Mouse (Mus musculus): ENCODE measurements around the gene Fmn2.

Fmn2 gene

GRCm38 (mm10) chr1:174501661-174502030 lies at the start of gene Fmn2:
Gene Fmn2, plus strand, starts transcription at chr1:174501825.
- DNase-seq = peak; percentile 2 to 7

DNA sequence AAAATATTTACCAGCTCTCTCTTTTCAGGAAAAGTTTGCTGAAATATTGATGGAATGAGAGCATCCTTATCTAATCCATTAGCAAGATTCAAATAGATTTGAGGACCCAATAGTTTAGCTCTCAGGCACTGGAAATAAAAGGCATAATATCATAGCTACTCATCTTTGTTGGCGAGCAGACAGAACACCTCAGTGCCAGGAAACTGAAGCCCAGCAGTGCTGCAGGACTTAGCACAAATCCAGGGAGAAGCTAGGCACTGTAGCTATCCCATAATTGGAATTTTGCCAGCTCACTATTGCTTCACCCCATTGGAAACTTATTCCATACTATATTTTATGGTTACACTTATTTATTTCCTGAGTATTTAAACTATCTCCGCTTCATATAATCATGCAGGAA lies 46.5 kb upstream of the Fmn2 start:
- no peak for DNase-seq

DNA sequence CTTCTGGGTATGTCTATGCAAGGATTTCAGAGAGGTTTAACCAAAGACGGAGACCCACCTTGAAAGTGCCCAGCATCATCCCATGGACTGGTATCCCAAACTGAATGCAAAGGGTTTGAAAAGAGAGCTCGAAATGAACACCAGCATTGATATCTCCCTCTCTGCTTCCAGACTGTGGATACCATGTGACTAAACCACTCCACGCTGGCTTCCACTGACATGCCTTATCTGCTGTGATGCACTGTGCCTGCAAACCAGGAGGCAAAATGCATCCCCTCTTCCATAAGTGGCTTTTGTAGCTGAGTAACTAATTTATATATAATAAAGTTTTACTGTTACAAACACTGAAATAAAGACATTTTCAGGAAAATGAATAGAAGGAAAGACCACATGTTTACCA lies 36.2 kb upstream of the Fmn2 start:
- DNase-seq = no peak

GRCm38 (mm10) chr1:174466240-174466639 lies 35.4 kb upstream of the Fmn2 start:
- no peak for DNase-seq

DNA sequence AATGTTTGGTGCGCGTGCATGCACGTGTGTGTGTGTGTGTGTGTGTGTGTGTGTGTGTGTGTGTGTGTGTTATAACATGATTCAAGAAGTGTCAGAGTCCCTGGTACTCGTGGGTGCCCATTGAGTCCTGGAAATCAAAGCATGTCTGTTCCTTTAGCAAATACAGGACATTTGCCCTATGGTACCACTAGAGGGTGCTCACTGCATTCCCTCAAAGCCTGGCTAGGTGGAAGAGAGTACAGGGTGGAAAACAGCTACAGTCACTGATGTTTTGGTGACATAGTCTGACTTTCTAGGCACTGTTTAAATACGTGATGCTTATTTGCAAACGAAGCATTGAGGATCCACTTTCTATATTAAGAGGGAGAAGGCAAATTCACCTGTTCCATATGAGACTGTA lies 31.9 kb upstream of the Fmn2 start:
- peak in 1 of 2 experiments; percentile 3 for DNase-seq

GRCm38 (mm10) chr1:174482567-174482966 lies 19.1 kb upstream of the Fmn2 start:
- DNase-seq = no peak

GRCm38 (mm10) chr1:174500064-174500463 lies 1.6 kb upstream of the Fmn2 start:
- no peak for DNase-seq

GRCm38 (mm10) chr1:174501011-174501410 lies 614 bp upstream of the Fmn2 start:
- no peak for DNase-seq

DNA sequence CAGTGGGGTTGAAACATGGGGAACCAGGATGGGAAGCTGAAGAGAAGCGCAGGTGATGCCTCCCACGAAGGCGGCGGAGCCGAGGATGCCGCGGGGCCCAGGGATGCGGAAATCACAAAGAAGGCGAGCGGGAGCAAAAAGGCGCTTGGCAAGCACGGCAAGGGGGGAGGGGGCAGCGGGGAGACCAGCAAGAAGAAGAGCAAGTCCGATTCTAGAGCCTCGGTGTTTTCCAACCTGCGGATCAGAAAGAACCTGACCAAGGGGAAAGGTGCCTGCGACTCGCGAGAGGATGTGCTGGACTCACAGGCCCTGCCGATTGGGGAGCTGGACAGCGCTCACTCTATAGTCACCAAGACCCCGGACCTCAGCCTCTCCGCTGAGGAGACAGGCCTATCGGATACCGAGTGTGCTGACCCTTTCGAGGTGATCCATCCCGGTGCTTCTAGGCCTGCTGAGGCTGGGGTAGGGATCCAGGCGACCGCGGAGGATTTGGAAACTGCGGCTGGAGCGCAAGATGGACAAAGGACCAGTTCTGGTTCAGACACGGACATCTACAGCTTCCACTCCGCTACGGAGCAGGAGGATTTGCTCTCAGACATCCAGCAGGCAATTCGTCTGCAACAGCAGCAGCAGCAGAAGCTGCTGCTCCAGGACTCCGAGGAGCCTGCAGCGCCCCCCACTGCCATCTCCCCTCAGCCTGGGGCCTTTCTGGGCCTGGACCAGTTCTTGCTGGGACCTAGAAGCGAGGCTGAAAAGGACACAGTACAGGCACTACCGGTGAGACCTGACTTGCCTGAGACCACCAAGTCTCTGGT lies 613 bp downstream of the Fmn2 start:
- peak in 1 of 2 experiments; percentile 6 for DNase-seq

DNA sequence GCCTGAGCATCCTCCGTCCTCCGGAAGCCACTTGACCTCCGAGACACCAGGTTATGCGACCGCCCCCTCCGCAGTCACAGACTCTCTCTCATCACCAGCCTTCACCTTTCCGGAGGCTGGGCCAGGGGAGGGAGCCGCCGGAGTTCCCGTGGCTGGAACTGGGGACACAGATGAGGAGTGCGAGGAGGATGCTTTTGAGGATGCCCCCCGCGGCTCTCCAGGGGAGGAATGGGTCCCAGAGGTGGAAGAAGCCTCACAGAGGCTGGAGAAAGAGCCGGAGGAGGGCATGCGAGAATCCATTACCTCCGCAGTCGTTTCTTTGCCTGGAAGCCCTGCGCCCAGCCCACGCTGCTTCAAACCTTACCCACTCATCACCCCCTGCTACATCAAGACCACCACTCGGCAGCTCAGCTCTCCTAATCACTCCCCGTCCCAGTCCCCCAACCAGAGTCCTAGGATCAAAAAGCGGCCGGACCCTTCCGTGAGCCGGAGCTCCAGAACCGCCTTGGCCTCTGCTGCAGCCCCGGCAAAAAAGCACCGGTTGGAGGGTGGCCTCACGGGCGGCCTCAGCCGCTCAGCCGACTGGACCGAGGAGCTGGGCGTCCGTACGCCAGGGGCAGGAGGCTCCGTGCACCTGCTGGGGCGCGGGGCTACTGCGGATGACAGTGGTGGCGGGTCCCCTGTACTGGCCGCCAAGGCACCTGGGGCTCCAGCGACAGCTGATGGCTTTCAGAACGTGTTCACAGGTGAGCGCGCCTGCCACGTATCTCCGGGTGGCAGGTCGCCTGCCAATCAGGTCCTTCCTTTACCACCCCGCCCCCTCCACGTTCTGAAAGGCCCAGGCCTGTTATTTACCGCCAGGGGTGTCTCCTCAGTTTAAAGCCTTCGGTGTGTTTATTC lies 1.5 kb downstream of the Fmn2 start:
- peak in 1 of 2 experiments; percentile 4 for DNase-seq

GRCm38 (mm10) chr1:174508571-174509110 lies 7.0 kb downstream of the Fmn2 start:
- no peak for DNase-seq

DNA sequence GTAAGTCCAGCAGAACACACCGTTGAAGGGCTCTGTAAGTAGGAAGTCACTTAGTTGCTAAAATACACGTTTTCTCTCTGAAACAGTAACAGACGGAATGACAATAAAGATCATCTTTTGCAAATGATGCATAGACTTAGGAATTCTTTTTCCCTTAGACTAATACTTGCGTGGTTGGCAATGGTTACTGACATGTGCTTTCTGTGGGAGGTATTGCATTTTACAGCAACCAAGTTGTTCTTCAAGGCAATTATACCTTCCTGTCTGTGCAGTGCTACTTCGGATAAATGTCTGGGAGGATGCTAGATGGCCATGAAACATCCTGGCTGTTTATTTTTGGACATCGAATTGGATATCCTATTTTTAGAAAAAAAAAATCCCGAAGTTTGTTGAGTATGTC lies 11.8 kb downstream of the Fmn2 start:
- no peak for DNase-seq

DNA sequence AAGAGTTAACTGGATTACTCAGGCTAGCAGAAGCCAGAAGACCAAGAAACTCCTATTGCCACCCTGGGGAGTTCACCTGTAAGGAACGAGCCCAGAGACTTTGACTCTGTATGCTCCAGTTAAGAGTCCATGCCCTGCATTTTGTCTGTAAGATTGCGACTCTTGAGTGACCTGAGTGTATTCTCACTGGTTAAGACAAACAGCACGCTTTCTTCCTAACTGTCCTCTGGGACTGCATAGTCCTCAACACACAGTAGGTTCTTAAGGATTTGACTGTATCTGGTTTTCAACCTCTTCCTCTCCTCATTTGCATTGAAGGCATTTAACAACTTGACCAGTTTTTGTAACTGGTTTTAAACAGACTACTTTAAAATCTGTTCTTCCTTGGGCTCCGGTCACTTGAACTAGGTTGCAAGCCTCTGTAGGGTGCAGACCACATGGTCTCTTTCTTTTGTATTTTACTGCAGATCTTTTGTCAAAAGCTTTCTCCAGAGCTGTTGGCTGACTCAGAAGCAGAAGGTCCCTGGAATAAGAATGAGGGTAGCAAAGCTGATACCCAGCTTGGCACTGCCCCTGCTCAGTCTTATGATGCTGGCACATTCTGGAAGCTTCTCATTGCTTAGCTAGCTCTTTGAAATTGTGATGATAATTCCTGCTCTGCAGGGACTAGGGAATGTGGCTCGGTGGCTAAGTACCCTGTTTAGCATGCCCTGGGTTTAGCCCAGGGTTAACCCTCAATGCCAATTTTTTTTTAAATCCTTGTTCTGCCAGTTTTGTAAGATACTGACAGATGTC lies 20.5 kb downstream of the Fmn2 start:
- no peak for DNase-seq

- no peak for DNase-seq
Observed at GRCm38 (mm10) chr1:174522809-174523511, 21.3 kb downstream of the Fmn2 start.

- DNase-seq = no peak
Observed at GRCm38 (mm10) chr1:174523512-174523828, 21.8 kb downstream of the Fmn2 start.

DNA sequence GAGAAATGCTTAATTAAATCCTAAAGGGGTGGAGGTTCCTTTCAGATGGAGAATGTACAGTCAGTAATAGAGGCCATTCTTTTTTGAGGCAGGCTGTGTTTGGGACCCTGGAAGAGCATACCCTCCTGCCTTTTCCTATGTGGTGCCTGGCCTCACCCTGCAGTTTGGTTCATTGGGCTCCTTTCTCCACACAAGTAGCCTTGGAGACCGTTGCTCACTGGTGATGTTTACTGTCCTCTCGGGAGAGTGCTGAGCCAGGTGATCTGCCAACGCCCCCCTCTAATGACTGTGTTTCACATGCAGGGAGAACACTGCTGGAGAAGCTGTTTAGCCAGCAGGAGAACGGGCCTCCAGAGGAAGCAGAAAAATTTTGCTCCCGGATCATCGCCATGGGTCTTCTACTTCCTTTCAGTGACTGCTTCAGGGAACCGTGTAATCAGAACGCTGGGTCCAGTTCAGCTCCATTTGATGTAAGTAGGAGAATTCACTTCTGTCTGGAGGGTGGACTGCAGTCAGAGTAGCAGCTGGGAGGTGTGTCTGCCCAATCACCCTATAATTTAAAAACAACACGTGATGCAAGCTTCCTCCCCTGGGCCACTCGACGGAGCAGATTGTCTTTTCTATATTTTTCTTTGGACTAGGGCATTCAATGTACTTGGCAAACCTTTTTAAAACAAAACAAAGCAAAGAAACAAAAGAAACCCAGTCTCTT lies 35.3 kb downstream of the Fmn2 start:
- DNase-seq = no peak

DNA sequence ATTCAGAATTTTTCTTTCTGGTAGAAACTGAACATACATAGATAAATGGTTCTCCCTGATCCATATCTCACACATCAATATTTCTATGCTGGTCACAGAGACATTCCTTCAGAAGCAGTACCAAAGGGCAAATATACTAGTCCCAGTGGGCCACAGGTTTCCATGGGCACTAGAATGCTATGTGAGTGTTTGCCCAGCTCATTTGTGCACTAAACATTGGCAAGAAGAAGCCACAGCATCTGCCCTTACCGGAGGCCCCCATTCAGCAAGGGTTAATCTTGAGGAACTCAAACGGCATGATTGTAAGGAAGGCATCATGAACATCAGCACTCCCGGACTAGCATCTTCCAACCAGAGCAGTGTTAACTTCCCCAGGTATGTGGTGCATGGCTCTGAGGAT lies 35.9 kb downstream of the Fmn2 start:
- no peak for DNase-seq

DNA sequence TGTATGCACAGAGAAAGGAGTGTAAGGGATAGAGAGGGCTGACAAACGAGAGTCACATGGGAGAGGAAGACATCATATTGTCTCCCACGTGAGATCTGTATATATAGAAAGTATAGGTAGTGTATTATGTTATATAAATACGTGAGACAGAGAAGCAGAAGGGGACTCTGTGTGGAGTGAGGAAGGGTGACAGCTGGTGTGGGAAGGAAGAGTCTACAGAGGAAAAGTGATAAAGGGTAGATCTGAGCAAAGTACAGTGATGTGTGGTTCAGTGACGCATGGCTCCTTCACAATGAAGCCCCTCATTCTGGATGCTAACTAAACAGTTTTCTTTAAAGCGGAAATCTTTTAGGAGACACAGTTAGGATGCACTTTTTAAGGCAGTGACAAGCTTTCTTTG lies 46.7 kb downstream of the Fmn2 start:
- DNase-seq = no peak

DNA sequence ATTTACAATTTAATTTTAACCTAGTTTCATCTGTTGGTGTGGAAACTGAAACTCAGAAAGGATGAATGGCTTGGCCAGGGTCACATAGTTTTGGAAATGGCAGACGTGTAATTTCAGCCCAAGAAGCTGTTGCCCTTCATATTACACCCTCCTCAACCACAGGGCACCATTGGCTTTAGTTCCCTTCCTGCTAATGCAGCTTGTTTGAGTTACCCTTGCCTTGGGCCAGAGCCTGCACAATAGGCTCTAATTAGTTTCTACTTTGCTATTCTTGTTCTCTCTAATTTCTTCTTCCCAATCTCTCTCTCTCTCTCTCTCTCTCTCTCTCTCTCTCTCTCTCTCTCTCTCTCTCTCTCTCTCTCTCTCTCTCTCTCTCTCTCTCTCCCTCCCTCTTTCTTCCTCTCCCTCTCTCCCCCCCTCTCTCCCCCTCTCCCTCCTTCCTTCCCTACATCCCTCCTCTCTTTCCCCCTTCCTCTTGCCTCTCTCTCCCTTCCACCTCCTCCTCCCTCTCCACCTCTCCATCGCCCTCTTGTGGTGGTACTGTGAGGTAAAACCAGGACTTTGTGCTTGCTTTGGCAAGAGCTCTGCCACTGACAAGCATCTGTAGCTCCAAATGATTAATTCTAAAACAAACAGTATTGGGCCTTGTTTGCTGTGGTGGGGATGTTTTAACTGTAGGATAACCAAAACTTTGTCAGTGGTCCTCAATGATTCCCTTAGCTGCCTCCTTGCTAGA lies 51.8 kb downstream of the Fmn2 start:
- peak in 1 of 2 experiments; percentile 19 for DNase-seq

DNA sequence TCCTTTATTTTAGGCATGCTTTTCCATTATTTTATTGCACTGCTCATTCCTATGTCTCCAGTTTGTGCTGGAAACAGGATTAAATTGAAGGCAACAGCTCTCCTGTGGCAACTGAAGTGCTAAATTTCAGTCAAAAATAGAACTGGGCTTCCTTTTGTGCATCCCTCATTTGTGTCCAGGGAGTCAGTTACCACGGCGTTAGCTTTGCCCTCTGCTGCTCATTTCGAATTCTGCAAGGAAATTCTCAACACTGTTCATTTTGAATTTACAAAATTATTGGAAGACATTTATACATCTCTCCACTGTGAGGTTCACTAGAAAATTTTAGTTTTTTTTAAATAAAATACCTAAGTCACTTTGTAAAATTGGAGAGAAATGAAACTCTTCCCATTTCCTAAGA lies 53.8 kb downstream of the Fmn2 start:
- DNase-seq = no peak

GRCm38 (mm10) chr1:174557211-174557610 lies 55.6 kb downstream of the Fmn2 start:
- DNase-seq = no peak

All from spleen, adult 18-20 months (tissue).